Mouse (Mus musculus) heart, embryonic 11.5 days (tissue): ENCODE data around the gene Efhc1. TPM values are rescaled to one million over a fixed set of nuclear protein-coding genes. Genes with fewer than 3 reads are reported as not detected.

Experiments
- ATAC-seq: fragments of 200-750 bp; cut with Nextera tagmentation; replicated peaks from 2 replicates; pipeline ENCODE4 v1.8.0; 2017; ENCODE audit warnings: moderate library complexity; ENCODE audit not compliant: insufficient number of reproducible peaks, low FRiP score, low TSS enrichment
- H3K27ac ChIP-seq: fragments of 300-500 bp; sonication (generic); 2 replicates; pipeline ENCODE4 v1.5.1; 2014; ENCODE audit warnings: mild to moderate bottlenecking, low read depth, low read length
- H3K27me3 ChIP-seq: fragments of 300-500 bp; sonication (generic); 2 replicates; pipeline ENCODE4 v1.6.1; 2014; ENCODE audit warnings: mild to moderate bottlenecking, low read length, mixed read lengths; ENCODE audit not compliant: control insufficient read depth, insufficient read depth
- H3K36me3 ChIP-seq: fragments of 300-500 bp; sonication (generic); 2 replicates; pipeline ENCODE4 v1.6.1; 2014; ENCODE audit warnings: mild to moderate bottlenecking, low read length, moderate library complexity, mixed read lengths; ENCODE audit not compliant: control insufficient read depth, insufficient read depth
- H3K4me1 ChIP-seq: fragments of 300-500 bp; sonication (generic); 2 replicates; pipeline ENCODE4 v1.6.1; 2014; ENCODE audit warnings: low read length; ENCODE audit not compliant: control insufficient read depth, insufficient read depth
- H3K4me2 ChIP-seq: fragments of 300-500 bp; sonication (generic); 2 replicates; pipeline ENCODE4 v1.6.1; 2014; ENCODE audit warnings: mild to moderate bottlenecking, moderate library complexity
- H3K4me3 ChIP-seq: fragments of 300-500 bp; sonication (generic); 2 replicates; pipeline ENCODE4 v1.5.1; 2014; ENCODE audit warnings: low read depth, low read length
- H3K9ac ChIP-seq: fragments of 300-500 bp; sonication (generic); 2 replicates; pipeline ENCODE4 v1.6.1; 2014; ENCODE audit warnings: mild to moderate bottlenecking, low read depth, low read length, moderate library complexity
- H3K9me3 ChIP-seq: fragments of 300-500 bp; sonication (generic); replicated peaks from 2 replicates; pipeline ENCODE4 v1.6.1; 2016; ENCODE audit warnings: low read length; ENCODE audit not compliant: control insufficient read depth
- WGBS: fragments of 180-500 bp; shearing (Covaris S2); extraction: QIAGEN DNeasy Blood & Tissue Kit; methylation state at CpG from one replicate; pipeline ENCODE4 v1.1.7; 2014; ENCODE audit not compliant: insufficient replicate concordance; 5-methylcytosine and 5-hydroxymethylcytosine counted together
- polyA plus RNA-seq: library from polyadenylated mRNA; unstranded; fragments of >200 nt; fragmentation: Nextera tagmentation; extraction: Ambion mirVana; gene quantifications from 2 replicates; pipeline ENCODE4 v1.2.1, GENCODE M21; 2014

Efhc1 gene
- polyA plus RNA-seq, 1 experiment from 2014 or later = 1.3 TPM

DNA sequence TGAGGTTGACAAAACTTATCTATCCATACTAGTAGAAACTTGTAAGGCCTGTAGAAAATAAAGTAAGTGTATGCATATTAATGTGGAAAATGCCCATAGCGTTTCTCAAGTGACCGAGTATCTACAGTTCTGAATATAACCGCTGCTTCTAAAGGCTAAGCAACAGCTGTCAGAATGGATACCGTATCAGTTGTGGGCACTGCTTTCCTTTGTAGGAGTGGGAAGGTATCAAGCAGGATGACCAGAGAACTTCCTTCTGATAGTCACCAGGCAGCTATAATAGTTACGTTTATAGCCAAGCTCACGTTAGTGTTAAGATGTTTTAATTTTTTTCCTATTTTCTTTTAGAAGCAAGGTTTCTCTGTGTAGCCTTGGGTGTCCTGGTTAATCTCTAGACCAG is 22.0 kb downstream of the Efhc1 start:
- H3K9ac ChIP-seq = no peak overlapping the region
- H3K36me3 ChIP-seq = no peaks in the 10 kb centered on the region
- no peaks in the 10 kb centered on the region for H3K27me3 ChIP-seq
- no peaks in the 10 kb centered on the region for H3K9me3 ChIP-seq
- no peak overlapping the region for H3K4me2 ChIP-seq
- H3K4me3 ChIP-seq = no peak overlapping the region
- ATAC-seq = no peak
- H3K27ac ChIP-seq = no peak overlapping the region
- no peaks in the 10 kb centered on the region for H3K4me1 ChIP-seq
- WGBS = 81% methylated on average over 6 of the region's 6 CpGs

DNA sequence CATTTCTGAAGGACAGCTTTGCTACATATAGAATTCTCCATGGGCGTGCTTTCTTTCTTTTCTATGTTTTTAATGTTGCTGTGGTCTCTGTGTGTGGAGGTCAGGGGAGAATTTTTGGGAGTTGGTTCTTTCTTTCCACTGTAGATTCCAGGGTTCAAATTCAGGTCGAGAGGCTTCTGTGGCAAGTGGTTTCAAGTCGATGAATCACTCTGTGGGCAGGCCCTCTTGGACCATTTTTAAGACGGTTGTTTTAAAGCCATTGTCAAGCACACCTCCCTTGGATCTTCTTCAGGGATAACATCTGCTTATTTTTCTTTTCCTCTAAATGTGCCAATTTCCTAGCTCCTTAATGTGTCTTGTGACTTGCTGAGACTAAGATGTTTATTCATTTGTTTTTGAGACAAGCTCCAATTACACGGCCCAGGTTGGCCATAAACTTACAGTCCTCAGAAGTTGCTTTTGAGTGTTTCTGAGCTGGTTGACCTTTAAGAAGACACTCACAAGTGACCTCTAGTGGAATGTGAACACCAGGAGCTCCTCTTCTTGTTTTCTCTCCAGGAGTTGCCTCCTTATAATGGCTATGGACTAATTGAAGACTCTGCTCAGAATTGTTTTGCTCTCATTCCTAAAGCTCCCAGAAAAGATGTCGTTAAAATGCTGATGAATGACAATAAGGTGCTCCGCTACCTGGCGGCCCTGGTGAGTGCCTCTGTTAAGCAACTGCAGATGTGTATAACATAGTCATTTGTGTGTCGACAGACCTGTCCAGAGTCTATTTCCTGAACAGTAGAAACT is 23.1 kb downstream of the Efhc1 start:
- no peak overlapping the region for H3K4me3 ChIP-seq
- WGBS = 70% methylated on average over 9 of the region's 9 CpGs
- H3K4me2 ChIP-seq = no peak overlapping the region
- no peak overlapping the region for H3K9ac ChIP-seq
- H3K4me1 ChIP-seq = no peaks in the 10 kb centered on the region
- H3K27me3 ChIP-seq = no peaks in the 10 kb centered on the region
- H3K27ac ChIP-seq = no peak overlapping the region
- no peak for ATAC-seq
- no peaks in the 10 kb centered on the region for H3K36me3 ChIP-seq
- H3K9me3 ChIP-seq = no peaks in the 10 kb centered on the region

DNA sequence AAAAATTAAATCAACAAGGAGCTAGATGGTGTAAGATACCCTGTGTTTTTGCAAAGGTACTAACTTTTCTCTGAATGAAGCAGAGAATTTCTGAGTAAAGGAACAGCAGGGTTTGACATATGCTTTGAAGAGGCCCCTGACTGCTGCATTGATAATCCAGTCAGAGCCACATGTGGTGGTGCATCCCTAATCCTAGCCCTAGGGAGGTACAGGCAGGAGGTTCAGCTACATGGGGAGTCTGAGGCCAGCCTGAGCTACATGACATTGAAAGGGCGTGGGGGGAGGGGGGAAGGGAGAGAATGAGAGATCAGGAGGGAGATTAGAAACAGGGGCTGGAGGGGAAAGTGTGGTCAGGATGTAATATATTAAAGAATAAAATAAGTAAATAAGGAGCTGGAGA is 29.1 kb downstream of the Efhc1 start:
- Histone ChIP-seq H3K9ac (no peak overlapping the region), H3K27me3 (no peaks in the 10 kb centered on the region), H3K9me3 (no peaks in the 10 kb centered on the region), H3K4me3 (no peak overlapping the region), H3K27ac (no peak overlapping the region), H3K36me3 (no peaks in the 10 kb centered on the region), H3K4me1 (no peaks in the 10 kb centered on the region), H3K4me2 (no peak overlapping the region)
- WGBS = 69% methylated on average over 1 of the region's 1 CpGs
- no peak for ATAC-seq

DNA sequence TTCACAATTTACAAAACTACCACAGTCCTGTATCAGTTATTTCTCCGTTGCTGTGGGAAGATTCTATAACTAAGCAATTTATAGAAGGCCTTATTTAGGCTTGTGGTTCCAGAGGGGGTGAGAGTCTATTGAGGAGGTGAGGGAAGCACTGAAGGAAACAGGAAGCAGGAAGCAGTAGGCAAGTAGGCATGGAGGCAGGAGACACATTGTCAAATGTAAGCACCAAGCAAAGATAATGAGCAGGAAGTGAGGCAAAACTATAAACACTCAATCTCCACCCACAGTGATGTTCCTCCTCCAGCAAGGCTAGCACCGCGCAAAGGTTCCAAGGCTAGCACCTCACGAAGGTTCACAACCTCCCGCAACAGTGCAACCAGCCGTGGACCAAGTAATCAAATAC is 30.3 kb downstream of the Efhc1 start:
- Histone ChIP-seq H3K4me3 (no peak overlapping the region), H3K9ac (no peak overlapping the region), H3K36me3 (no peaks in the 10 kb centered on the region), H3K4me1 (no peaks in the 10 kb centered on the region), H3K9me3 (no peaks in the 10 kb centered on the region), H3K4me2 (no peak overlapping the region), H3K27me3 (no peaks in the 10 kb centered on the region), H3K27ac (no peak overlapping the region)
- no peak for ATAC-seq
- 83% methylated on average over 6 of the region's 6 CpGs for WGBS

DNA sequence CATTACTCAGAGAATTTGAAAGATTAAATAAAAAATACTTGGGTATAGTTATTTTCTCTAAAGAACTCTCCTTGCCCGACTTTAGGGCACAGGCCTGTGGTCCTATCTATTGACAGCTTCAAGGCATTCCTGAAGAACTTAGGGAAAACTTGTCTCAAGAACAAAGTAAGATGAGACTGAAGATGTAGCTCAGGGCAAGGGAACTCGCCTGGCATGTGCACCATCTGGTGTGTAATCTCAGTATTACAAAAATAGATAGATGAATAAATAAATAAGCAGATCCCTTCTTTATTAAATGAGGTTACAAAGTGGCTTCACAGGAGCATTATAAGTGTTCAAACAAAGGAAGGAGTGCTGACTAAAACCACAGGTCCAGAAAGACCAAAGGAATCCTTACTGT is 32.7 kb downstream of the Efhc1 start:
- Histone ChIP-seq H3K9ac (no peak overlapping the region), H3K4me3 (no peak overlapping the region), H3K9me3 (no peaks in the 10 kb centered on the region), H3K27ac (no peak overlapping the region), H3K4me2 (no peak overlapping the region), H3K4me1 (no peaks in the 10 kb centered on the region), H3K36me3 (no peaks in the 10 kb centered on the region), H3K27me3 (no peaks in the 10 kb centered on the region)
- no peak for ATAC-seq
- 77% methylated on average over 2 of the region's 2 CpGs for WGBS

DNA sequence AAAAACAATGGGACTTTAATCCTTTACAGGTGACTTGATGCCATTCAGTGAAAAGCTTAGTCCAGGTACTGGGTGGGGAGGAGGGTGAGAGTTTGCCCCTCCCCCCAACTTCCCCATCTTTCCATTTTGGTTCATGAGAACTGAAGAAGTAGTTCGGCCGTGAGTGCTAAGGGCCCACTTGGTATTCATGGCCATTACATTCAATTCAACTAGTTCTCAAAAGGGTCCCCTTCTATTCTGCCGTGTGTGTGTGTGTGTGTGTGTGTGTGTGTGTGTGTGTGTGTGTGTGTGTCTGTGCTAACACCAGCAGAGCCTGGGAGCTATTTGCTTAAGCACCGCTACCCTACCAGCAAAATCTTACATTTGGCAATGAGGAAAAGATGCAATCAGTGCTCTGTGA is 33.2 kb downstream of the Efhc1 start:
- WGBS = 73% methylated on average over 4 of the region's 4 CpGs
- no peaks in the 10 kb centered on the region for H3K4me1 ChIP-seq
- ATAC-seq = no peak

DNA sequence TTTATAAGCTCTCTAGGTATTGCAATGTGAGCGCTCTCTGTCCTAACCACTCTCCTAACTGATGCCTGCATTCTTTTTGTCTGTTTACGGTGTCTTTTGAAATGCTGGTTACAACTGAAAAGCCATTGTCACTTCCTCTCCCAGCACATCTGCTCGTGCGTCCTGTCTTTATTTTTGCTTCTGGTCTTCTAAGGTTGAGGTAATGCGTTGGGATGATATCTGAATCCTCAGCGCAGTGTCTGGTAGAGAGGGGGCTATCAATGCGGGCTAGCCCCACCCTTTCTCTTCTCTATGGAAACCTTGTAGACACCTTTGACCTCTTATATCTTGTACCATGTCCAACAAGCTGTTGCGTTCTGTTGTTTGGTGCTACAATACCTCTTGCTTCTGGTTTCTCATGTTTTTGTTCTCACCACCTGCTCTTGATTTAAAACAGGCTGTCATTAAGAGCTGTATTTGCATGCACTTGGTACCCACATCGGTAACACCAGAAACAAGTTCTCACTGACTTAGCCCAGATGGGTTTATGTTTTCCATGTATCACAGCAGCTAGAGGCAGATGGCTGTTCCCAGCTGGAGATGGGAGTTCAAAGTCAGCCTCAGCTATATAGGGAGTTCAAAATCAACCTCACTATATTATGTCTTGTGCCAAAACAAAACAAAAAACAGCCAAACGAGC is 35.1 kb downstream of the Efhc1 start:
- Histone ChIP-seq H3K27me3 (no peaks in the 10 kb centered on the region), H3K36me3 (no peaks in the 10 kb centered on the region), H3K9ac (no peak overlapping the region), H3K4me1 (no peaks in the 10 kb centered on the region), H3K4me3 (no peak overlapping the region), H3K9me3 (no peaks in the 10 kb centered on the region), H3K4me2 (no peak overlapping the region), H3K27ac (no peak overlapping the region)
- ATAC-seq = no peak
- 56% methylated on average over 10 of the region's 10 CpGs for WGBS

More for the DNA sequence above, 33.2 kb downstream of the Efhc1 start:
- Histone ChIP-seq H3K9ac (no peak overlapping the region), H3K9me3 (no peaks in the 10 kb centered on the region), H3K4me2 (no peak overlapping the region), H3K27ac (no peak overlapping the region), H3K4me3 (no peak overlapping the region), H3K36me3 (no peaks in the 10 kb centered on the region), H3K27me3 (no peaks in the 10 kb centered on the region)

DNA sequence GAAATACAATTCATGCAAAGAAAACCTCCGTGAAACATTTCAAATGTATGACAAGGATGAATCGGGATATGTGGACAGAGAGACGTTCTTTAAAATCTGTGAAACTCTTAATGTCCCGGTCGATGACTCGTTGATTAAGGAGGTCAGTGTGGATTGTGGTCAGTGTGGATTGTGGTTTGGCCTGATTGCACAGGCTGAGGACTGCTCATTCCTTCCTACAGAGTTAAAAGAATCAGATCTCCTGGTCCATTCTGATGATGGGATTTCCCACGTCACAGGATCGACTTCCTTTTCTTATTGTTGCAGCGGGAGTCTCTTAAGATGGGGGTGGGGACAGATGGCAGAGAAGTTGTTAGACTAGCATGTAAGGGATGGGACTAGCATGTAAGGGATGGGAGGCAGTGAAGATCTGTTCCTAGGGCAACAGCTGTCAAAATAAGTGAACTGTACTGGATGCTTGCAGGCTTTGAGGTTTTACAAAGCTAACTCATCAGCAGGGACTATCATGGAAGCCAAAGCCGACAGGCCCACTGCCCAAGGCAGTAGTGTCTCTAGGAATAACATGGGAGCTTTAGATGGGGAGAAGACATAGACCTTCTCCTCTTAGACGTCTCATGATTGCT is 38.1 kb downstream of the Efhc1 start:
- 83% methylated on average over 11 of the region's 11 CpGs for WGBS

More for the DNA sequence above, 38.1 kb downstream of the Efhc1 start:
- H3K9me3 ChIP-seq = no peaks in the 10 kb centered on the region
- H3K27ac ChIP-seq = no peak overlapping the region
- no peak for ATAC-seq
- H3K27me3 ChIP-seq = no peaks in the 10 kb centered on the region
- H3K4me2 ChIP-seq = no peak overlapping the region
- H3K4me3 ChIP-seq = no peak overlapping the region
- no peak overlapping the region for H3K9ac ChIP-seq
- no peaks in the 10 kb centered on the region for H3K4me1 ChIP-seq
- no peaks in the 10 kb centered on the region for H3K36me3 ChIP-seq
